Mouse (Mus musculus) heart, postnatal 0 days (tissue): Measurements from ENCODE around the gene Kcnc3. TPM values are rescaled to one million over a fixed set of nuclear protein-coding genes. Genes with fewer than 3 reads are reported as not detected.

ENCODE experiments used
- ATAC-seq: fragments of 200-750 bp; cut with Nextera tagmentation; 2 replicates; pipeline ENCODE4 v1.8.0; 2017; ENCODE audit warnings: low read depth, moderate number of reproducible peaks, moderate library complexity; ENCODE audit not compliant: insufficient read depth
- DNase-seq: peaks from one replicate; pipeline ENCODE4 v3.0.0-alpha.2; 2016; ENCODE audit warnings: low spot score
- H3K27ac ChIP-seq: fragments of 300-500 bp; sonication (generic); 2 replicates; pipeline ENCODE4 v1.5.1; 2014; ENCODE audit warnings: low read depth, mild to moderate bottlenecking
- H3K27me3 ChIP-seq: fragments of 300-500 bp; sonication (generic); 2 replicates; pipeline ENCODE4 v1.6.1; 2014; ENCODE audit warnings: low read length, mixed read lengths; ENCODE audit not compliant: control insufficient read depth, insufficient read depth
- H3K36me3 ChIP-seq: fragments of 300-500 bp; sonication (generic); replicated peaks from 2 replicates; pipeline ENCODE4 v1.6.1; 2014; ENCODE audit warnings: low read length, mixed read lengths; ENCODE audit not compliant: control insufficient read depth, insufficient read depth
- H3K4me1 ChIP-seq: fragments of 300-500 bp; sonication (generic); 2 replicates; pipeline ENCODE4 v1.6.1; 2014; ENCODE audit warnings: antibody characterized with exemption; ENCODE audit not compliant: control insufficient read depth, insufficient read depth
- H3K4me2 ChIP-seq: fragments of 300-500 bp; sonication (generic); 2 replicates; pipeline ENCODE4 v1.6.1; 2014; ENCODE audit warnings: low read depth, mild to moderate bottlenecking, low read length, moderate library complexity
- H3K4me3 ChIP-seq: fragments of 300-500 bp; sonication (generic); 2 replicates; pipeline ENCODE4 v1.5.1; 2014; ENCODE audit warnings: low read depth, low read length
- H3K9ac ChIP-seq: fragments of 300-500 bp; sonication (generic); replicated peaks from 2 replicates; pipeline ENCODE4 v1.6.1; 2014; ENCODE audit warnings: low read depth, low read length, mixed read lengths
- H3K9me3 ChIP-seq: fragments of 300-500 bp; sonication (generic); replicated peaks from 2 replicates; pipeline ENCODE4 v1.6.1; 2016; ENCODE audit warnings: low read length; ENCODE audit not compliant: control insufficient read depth
- CTCF ChIP-seq: IDR thresholded peaks from 2 replicates; pipeline ENCODE4 v1.5.1; 2016; ENCODE audit warnings: antibody characterized with exemption, control low read depth, low read depth
- EP300 ChIP-seq: IDR thresholded peaks from 2 replicates; pipeline ENCODE4 v1.6.1; 2016; ENCODE audit warnings: antibody characterized with exemption, low read depth
- WGBS: fragments of 180-500 bp; shearing (Covaris S2); extraction: QIAGEN DNeasy Blood & Tissue Kit; methylation state at CpG from one replicate; pipeline ENCODE4 v1.1.7; 2014; 5-methylcytosine and 5-hydroxymethylcytosine counted together
- polyA plus RNA-seq: library from polyadenylated mRNA; unstranded; fragments of >200 nt; fragmentation: Nextera tagmentation; extraction: Ambion mirVana; gene quantifications from 2 replicates; pipeline ENCODE4 v1.2.1, GENCODE M21; 2015
- total RNA-seq: library from RNA; depleted of rRNA; stranded (reverse); fragments of >200 nt; gene quantifications from 2 replicates; pipeline ENCODE4 v1.2.3, GENCODE M21; 2014; ENCODE audit warnings: low replicate concordance

Gene Kcnc3
- total and polyA plus RNA-seq, 2 experiments from 2014 or later: not detected

DNA sequence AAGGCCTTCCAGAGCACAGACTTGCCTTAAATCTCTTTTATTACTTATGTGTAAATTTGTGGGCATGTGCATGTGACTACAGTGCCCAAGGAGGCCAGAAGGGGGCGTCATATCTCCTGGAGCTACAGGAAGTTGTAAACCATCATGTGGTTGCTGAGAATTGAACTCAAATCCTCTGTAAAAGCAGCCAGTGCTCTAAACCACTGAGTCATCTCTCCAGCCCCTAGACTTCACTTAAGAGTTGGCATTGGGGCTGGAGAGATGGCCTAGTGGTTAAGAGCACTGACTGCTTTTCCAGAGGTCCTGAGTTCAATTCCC is 35.6 kb downstream of the Kcnc3 start:
- no peak for TF ChIP-seq CTCF
- no peak for TF ChIP-seq EP300
- H3K27ac ChIP-seq: no peak overlapping the region
- H3K4me3 ChIP-seq: no peak overlapping the region
- no peaks in the 10 kb centered on the region for H3K9me3 ChIP-seq
- H3K9ac ChIP-seq: no peak overlapping the region
- DNase-seq: no peak
- no peak overlapping the region for H3K4me2 ChIP-seq
- WGBS: 34% methylated on average over 1 of the region's 1 CpGs
- H3K4me1 ChIP-seq: no peaks in the 10 kb centered on the region
- H3K36me3 ChIP-seq: no peaks in the 10 kb centered on the region
- no peak for ATAC-seq
- 0 out of 2 replicates have a peak, but pooled peaks cover 4% of the 10 kb centered on the region for H3K27me3 ChIP-seq

GRCm38 (mm10) chr7:44626966-44627365 is 36.5 kb downstream of the Kcnc3 start:
- H3K4me3 ChIP-seq: no peak overlapping the region
- 63% methylated on average over 13 of the region's 13 CpGs for WGBS
- TF ChIP-seq CTCF (no peak), EP300 (no peak)
- DNase-seq (no peak), ATAC-seq (no peak)
- no peaks in the 10 kb centered on the region for H3K36me3 ChIP-seq
- no peak overlapping the region for H3K4me2 ChIP-seq
- H3K9me3 ChIP-seq: no peaks in the 10 kb centered on the region
- 0 out of 2 replicates have a peak, but pooled peaks cover 9% of the 10 kb centered on the region for H3K27me3 ChIP-seq
- H3K9ac ChIP-seq: no peak overlapping the region
- no peaks in the 10 kb centered on the region for H3K4me1 ChIP-seq
- no peak overlapping the region for H3K27ac ChIP-seq

GRCm38 (mm10) chr7:44628402-44629034 is 38.1 kb downstream of the Kcnc3 start:
- H3K4me3 ChIP-seq: no peak overlapping the region
- H3K27ac ChIP-seq: no peak overlapping the region
- no peak overlapping the region for H3K9ac ChIP-seq
- H3K4me1 ChIP-seq: no peaks in the 10 kb centered on the region
- ATAC-seq (no peak), DNase-seq (no peak)
- H3K36me3 ChIP-seq: no peaks in the 10 kb centered on the region
- no peaks in the 10 kb centered on the region for H3K9me3 ChIP-seq
- TF ChIP-seq CTCF: no peak
- TF ChIP-seq EP300: no peak
- H3K27me3 ChIP-seq: peaks cover 16% of the 10 kb centered on the region; the same call in 1 of the 2 replicates
- no peak overlapping the region for H3K4me2 ChIP-seq
- WGBS: 75% methylated on average over 15 of the region's 15 CpGs

- Histone ChIP-seq H3K9me3 (no peaks in the 10 kb centered on the region), H3K4me2 (no peak overlapping the region), H3K4me1 (no peaks in the 10 kb centered on the region), H3K27me3 (peaks cover 19% of the 10 kb centered on the region; the same call in 1 of the 2 replicates), H3K9ac (no peak overlapping the region), H3K4me3 (no peak overlapping the region), H3K36me3 (no peaks in the 10 kb centered on the region), H3K27ac (no peak overlapping the region)
- WGBS: 70% methylated on average over 13 of the region's 13 CpGs
- TF ChIP-seq CTCF (no peak), EP300 (no peak)
- no peak for ATAC-seq
- no peak for DNase-seq
Observed at GRCm38 (mm10) chr7:44630437-44630836, 40.0 kb downstream of the Kcnc3 start.

GRCm38 (mm10) chr7:44632676-44633075 is 42.2 kb downstream of the Kcnc3 start:
- WGBS: 20% methylated on average over 13 of the region's 13 CpGs
- H3K4me1 ChIP-seq: no peaks in the 10 kb centered on the region
- H3K27me3 ChIP-seq: peaks cover 23% of the 10 kb centered on the region; the same call in 1 of the 2 replicates
- H3K27ac ChIP-seq: no peak overlapping the region
- no peak for TF ChIP-seq EP300
- no peak for TF ChIP-seq CTCF
- H3K4me3 ChIP-seq: no peak overlapping the region
- H3K9me3 ChIP-seq: no peaks in the 10 kb centered on the region
- no peak for DNase-seq
- no peaks in the 10 kb centered on the region for H3K36me3 ChIP-seq
- ATAC-seq: no peak
- no peak overlapping the region for H3K9ac ChIP-seq
- no peak overlapping the region for H3K4me2 ChIP-seq

- ATAC-seq (no peak), DNase-seq (no peak)
- Histone ChIP-seq H3K27ac (no peak overlapping the region), H3K4me3 (no peak overlapping the region), H3K4me2 (no peak overlapping the region), H3K27me3 (peaks cover 30% of the 10 kb centered on the region; the same call in 1 of the 2 replicates), H3K36me3 (no peaks in the 10 kb centered on the region), H3K4me1 (no peaks in the 10 kb centered on the region), H3K9ac (no peak overlapping the region), H3K9me3 (no peaks in the 10 kb centered on the region)
- no peak for TF ChIP-seq EP300
- TF ChIP-seq CTCF: no peak; the same call in 1 of the 2 replicates
- 11% methylated on average over 15 of the region's 15 CpGs for WGBS
Observed at GRCm38 (mm10) chr7:44633407-44633806, 42.9 kb downstream of the Kcnc3 start.
